Mouse (Mus musculus): ENCODE results near the gene Ppp6r2. TPM values are rescaled to one million over a fixed set of nuclear protein-coding genes. Genes with fewer than 3 reads are reported as not detected.

Ppp6r2 gene
- polyA plus RNA-seq, 1 experiment from 2014 or later: 26.8 TPM

GRCm38 (mm10) chr15:89308406-89309139 lies 97.2 kb downstream of the Ppp6r2 start:
- H3K27me3 ChIP-seq (ENCODE audit: insufficient read depth, low read length): no peaks in the 10 kb centered on the region
- no peak overlapping the region for H3K9ac ChIP-seq (ENCODE audit: low read depth, low read length)
- no peak overlapping the region for H3K4me2 ChIP-seq (ENCODE audit: low read length)
- no peak overlapping the region for H3K27ac ChIP-seq
- no peaks in the 10 kb centered on the region for H3K9me3 ChIP-seq (replicated peaks; ENCODE audit: low read length)
- peaks cover 25% of the 10 kb centered on the region for H3K36me3 ChIP-seq (ENCODE audit: insufficient read depth, low read length)
- H3K4me1 ChIP-seq (replicated peaks; ENCODE audit: insufficient read depth, low read length): peaks cover 3% of the 10 kb centered on the region; the same call in 1 of the 2 replicates
- no peak for TF ChIP-seq CTCF (IDR thresholded peaks at IDR 0.05; ENCODE audit: low read depth)
- no peak for ATAC-seq (replicated peaks; ENCODE audit: low FRiP score, low read depth)
- H3K4me3 ChIP-seq (replicated peaks; ENCODE audit: low read depth, low read length): no peak overlapping the region
- 75% methylated on average over 7 of the region's 7 CpGs for WGBS
- DNase-seq (ENCODE audit: low spot score): no peak

GRCm38 (mm10) chr15:89309962-89310498 lies 98.7 kb downstream of the Ppp6r2 start:
- WGBS: 63% methylated on average over 6 of the region's 6 CpGs
- TF ChIP-seq CTCF (IDR thresholded peaks at IDR 0.05; ENCODE audit: low read depth): no peak

GRCm38 (mm10) chr15:89313359-89313758 lies 102.0 kb downstream of the Ppp6r2 start:
- WGBS: 46% methylated on average over 4 of the region's 4 CpGs
- Histone ChIP-seq H3K4me2 (ENCODE audit: low read length) (no peak overlapping the region; the same call in 1 of the 2 replicates), H3K9me3 (replicated peaks; ENCODE audit: low read length) (no peaks in the 10 kb centered on the region), H3K27ac (no peak overlapping the region), H3K9ac (ENCODE audit: low read depth, low read length) (no peak overlapping the region), H3K27me3 (ENCODE audit: insufficient read depth, low read length) (no peaks in the 10 kb centered on the region), H3K4me1 (replicated peaks; ENCODE audit: insufficient read depth, low read length) (peaks cover 8% of the 10 kb centered on the region), H3K36me3 (ENCODE audit: insufficient read depth, low read length) (no peaks in the 10 kb centered on the region), H3K4me3 (replicated peaks; ENCODE audit: low read depth, low read length) (no peak overlapping the region)
- ATAC-seq (replicated peaks; ENCODE audit: low FRiP score, low read depth): no peak
- no peak for DNase-seq (ENCODE audit: low spot score)
- TF ChIP-seq CTCF (IDR thresholded peaks at IDR 0.05; ENCODE audit: low read depth): no peak

More at GRCm38 (mm10) chr15:89309962-89310498, 98.7 kb downstream of the Ppp6r2 start:
- Histone ChIP-seq H3K27me3 (ENCODE audit: insufficient read depth, low read length) (no peaks in the 10 kb centered on the region), H3K4me1 (replicated peaks; ENCODE audit: insufficient read depth, low read length) (peaks cover 8% of the 10 kb centered on the region), H3K9me3 (replicated peaks; ENCODE audit: low read length) (no peaks in the 10 kb centered on the region), H3K27ac (no peak overlapping the region), H3K4me3 (replicated peaks; ENCODE audit: low read depth, low read length) (no peak overlapping the region), H3K9ac (ENCODE audit: low read depth, low read length) (0 out of 2 replicates have a peak overlapping the region, but pooled peaks have one; percentile 35), H3K4me2 (ENCODE audit: low read length) (no peak overlapping the region), H3K36me3 (ENCODE audit: insufficient read depth, low read length) (peaks cover 19% of the 10 kb centered on the region)
- DNase-seq (ENCODE audit: low spot score) (no peak), ATAC-seq (replicated peaks; ENCODE audit: low FRiP score, low read depth) (no peak)

- Histone ChIP-seq H3K27ac (no peak overlapping the region), H3K4me2 (ENCODE audit: low read length) (peak overlapping the region; percentile 87), H3K4me3 (replicated peaks; ENCODE audit: low read depth, low read length) (peak overlapping the region; percentile 93), H3K27me3 (ENCODE audit: insufficient read depth, low read length) (no peaks in the 10 kb centered on the region), H3K4me1 (replicated peaks; ENCODE audit: insufficient read depth, low read length) (peaks cover 8% of the 10 kb centered on the region), H3K9me3 (replicated peaks; ENCODE audit: low read length) (no peaks in the 10 kb centered on the region), H3K9ac (ENCODE audit: low read depth, low read length) (peak overlapping the region; percentile 90), H3K36me3 (ENCODE audit: insufficient read depth, low read length) (no peaks in the 10 kb centered on the region)
- ATAC-seq (replicated peaks; ENCODE audit: low FRiP score, low read depth): no peak
- WGBS: 32% methylated on average over 3 of the region's 3 CpGs
- TF ChIP-seq CTCF (IDR thresholded peaks at IDR 0.05; ENCODE audit: low read depth): no peak
- no peak for DNase-seq (ENCODE audit: low spot score)
Observed at GRCm38 (mm10) chr15:89314107-89314506, 102.8 kb downstream of the Ppp6r2 start.

- ATAC-seq (replicated peaks; ENCODE audit: low FRiP score, low read depth) (peak; percentile 38), DNase-seq (ENCODE audit: low spot score) (peak; percentile 53)
- H3K4me1 ChIP-seq (replicated peaks; ENCODE audit: insufficient read depth, low read length): peaks cover 8% of the 10 kb centered on the region
- H3K27me3 ChIP-seq (ENCODE audit: insufficient read depth, low read length): no peaks in the 10 kb centered on the region
- peak overlapping the region; percentile 87 for H3K4me2 ChIP-seq (ENCODE audit: low read length)
- peak overlapping the region; percentile 93 for H3K4me3 ChIP-seq (replicated peaks; ENCODE audit: low read depth, low read length)
- H3K27ac ChIP-seq: peak overlapping the region; percentile 48; the same call in 1 of the 2 replicates
- under 1% methylated on average over 56 of the region's 58 CpGs for WGBS
- H3K9ac ChIP-seq (ENCODE audit: low read depth, low read length): peak overlapping the region; percentile 90
- TF ChIP-seq CTCF (IDR thresholded peaks at IDR 0.05; ENCODE audit: low read depth): peak; percentile 42; the same call in 1 of the 2 replicates
- no peaks in the 10 kb centered on the region for H3K9me3 ChIP-seq (replicated peaks; ENCODE audit: low read length)
- H3K36me3 ChIP-seq (ENCODE audit: insufficient read depth, low read length): no peaks in the 10 kb centered on the region
Observed at GRCm38 (mm10) chr15:89314511-89315189, 103.3 kb downstream of the Ppp6r2 start.

- Histone ChIP-seq H3K4me3 (replicated peaks; ENCODE audit: low read depth, low read length) (peak within 1 kb of the TSS; percentile 93), H3K9me3 (replicated peaks; ENCODE audit: low read length) (no peaks in the 10 kb centered on the region), H3K4me2 (ENCODE audit: low read length) (peak within 1 kb of the TSS; percentile 87), H3K9ac (ENCODE audit: low read depth, low read length) (peak within 1 kb of the TSS; percentile 90), H3K4me1 (replicated peaks; ENCODE audit: insufficient read depth, low read length) (peaks cover 8% of the 10 kb centered on the region), H3K27ac (peak within 1 kb of the TSS; percentile 48; the same call in 1 of the 2 replicates), H3K36me3 (ENCODE audit: insufficient read depth, low read length) (no peaks in the 10 kb centered on the region), H3K27me3 (ENCODE audit: insufficient read depth, low read length) (no peaks in the 10 kb centered on the region)
- under 1% methylated on average over 28 of the region's 37 CpGs for WGBS
- ATAC-seq (replicated peaks; ENCODE audit: low FRiP score, low read depth) (peak; percentile 99), DNase-seq (ENCODE audit: low spot score) (peak; percentile 99)
- peak; percentile 34; the same call in 1 of the 2 replicates for TF ChIP-seq CTCF (IDR thresholded peaks at IDR 0.05; ENCODE audit: low read depth)
Observed at GRCm38 (mm10) chr15:89315190-89315731, 103.9 kb downstream of the Ppp6r2 start, which contains the start of gene Sbf1. TSS of gene Sbf1 (minus strand) at chr15:89315311.
